Mouse (Mus musculus) gastrocnemius, postnatal 25 days (tissue): Measurements from ENCODE around the gene Sft2d2. TPM values are rescaled to one million over a fixed set of nuclear protein-coding genes. Genes with fewer than 3 reads are reported as not detected.

Experiments
- DNase-seq: peaks from one replicate; pipeline ENCODE4 v3.0.0; 2022
- total RNA-seq, 2 experiments: library from RNA; stranded (reverse); gene quantifications; 1 replicate in 1 of 2; 2 replicates in 1 of 2; pipeline ENCODE4 v1.2.3; 2021

Sft2d2 gene
- total RNA-seq, 2 experiments from 2014 or later: 7.4 to 7.5 TPM

DNA sequence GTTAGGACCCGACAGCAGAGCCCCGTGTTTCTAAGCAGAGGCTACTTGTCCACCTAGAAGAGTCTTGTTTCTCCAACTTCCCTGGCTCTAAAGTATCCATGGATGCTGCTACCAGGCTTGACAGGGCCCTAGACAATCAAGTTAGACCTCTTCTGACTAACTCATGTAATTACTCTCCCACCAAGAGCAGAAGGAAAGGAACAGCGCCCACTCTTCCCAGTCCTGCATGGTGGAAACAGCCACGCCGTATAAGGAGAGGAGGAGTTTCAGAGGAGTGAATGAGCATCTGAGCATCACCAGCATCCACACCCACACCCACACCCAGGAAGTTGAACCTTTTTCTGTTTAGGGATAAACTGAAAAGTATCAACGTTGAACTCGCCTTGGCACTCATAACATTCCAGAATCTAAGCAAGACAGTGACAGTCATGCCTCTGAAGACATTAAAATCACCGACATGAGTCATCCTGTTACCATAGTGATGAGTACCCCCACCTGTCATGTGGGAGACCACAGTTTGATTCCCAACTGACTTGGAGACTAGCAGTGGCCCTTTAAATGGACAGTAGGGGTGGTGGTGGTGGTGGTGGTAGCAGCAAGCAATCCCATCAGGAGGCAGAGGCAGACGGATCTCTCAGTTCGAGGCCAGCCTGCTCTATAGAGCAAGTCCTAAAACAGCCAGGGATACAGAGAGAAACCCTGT is 3.5 kb downstream of the Sft2d2 start:
- DNase-seq: no peak

DNA sequence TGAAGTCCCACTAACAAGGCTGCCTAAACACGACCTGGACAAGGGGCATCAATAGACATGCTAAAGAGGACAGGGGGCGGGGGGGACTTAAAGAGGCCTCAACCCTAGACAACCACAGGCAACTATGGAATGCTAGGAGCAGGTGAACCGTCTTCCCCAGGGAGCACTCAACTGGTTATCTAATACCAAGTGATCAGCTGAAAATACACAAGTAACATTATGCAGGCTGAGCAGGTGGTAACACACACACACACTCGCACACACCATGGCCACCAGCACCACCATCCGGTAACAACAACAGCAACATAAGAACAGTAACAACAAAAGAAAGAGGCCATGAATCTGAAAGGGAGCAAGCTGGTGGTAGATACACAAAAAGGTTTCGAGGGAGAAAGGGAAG is 4.2 kb downstream of the Sft2d2 start:
- DNase-seq: no peak

DNA sequence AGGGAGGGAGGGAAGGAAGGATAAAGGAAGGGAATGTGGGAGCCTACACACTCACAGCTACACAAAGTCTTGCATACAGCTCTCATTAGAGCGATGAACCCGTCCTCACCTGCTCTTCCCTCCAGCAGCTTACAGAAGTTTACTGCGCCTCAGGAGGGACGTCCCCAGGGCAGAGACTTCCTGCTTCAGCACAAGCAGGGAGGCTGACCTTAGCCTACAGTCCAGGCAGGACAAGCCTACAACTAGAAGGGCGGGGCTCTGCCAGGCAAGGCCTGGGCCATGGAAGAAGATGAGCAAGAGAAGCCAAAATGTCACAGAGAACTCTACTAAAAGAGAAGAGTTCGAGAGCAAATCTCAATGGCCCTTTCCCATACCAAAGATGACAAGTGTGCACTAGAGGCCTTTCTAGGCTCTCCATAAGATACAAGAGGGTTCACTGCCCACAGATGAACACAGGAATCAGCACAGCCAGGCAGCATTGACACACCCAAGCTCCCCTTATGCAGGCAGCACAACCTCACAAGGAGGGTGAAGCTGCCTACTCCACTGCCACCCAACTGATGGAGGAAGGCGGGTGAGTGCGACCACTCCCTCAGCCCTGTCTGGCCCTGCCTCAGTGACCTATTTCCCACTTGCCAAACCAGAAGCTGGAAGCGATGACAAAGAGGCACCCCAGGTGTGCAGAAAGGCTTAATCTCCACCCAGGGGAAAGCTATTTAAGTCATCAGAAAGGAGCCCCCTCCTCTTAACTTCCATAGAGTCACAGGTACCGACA is 5.2 kb downstream of the Sft2d2 start:
- no peak for DNase-seq

DNA sequence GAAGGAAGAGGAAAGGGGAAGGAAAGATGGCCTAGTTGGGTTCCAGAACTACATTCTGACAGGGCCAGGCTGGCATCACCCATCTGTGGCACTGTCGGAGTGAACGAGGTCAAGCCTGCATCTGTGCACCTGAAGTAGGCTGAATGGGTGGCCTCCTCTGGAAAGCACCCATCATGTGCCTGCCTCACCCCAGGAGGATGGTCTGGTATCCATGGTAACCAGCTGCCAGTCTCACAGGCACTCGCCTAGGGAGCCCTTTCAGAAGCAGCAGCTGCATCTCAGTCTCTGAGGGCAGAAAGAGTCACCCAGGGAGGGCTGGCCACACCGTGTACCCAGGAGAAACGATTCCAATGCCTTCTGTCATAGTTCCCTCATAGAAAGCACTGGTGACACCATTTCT is 6.9 kb downstream of the Sft2d2 start:
- DNase-seq: no peak

DNA sequence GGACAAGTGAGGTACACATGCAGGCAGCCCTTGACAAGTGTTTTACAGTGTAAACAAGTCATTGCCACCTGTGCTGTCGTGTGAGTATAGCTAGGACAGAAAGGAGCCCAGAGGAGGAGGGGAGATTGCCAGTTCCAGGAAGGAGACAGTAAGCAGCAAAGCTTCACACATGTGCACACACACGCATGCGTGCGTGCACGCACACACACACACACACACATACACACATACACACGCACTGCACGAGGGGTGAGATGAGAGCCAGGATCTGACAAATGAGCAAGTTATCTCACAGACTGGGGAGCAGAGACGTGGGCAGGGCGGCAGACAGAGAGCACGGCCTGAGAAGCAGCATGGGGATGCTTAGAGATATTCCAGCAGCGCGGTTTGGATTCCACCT is 7.7 kb downstream of the Sft2d2 start:
- DNase-seq: no peak

DNA sequence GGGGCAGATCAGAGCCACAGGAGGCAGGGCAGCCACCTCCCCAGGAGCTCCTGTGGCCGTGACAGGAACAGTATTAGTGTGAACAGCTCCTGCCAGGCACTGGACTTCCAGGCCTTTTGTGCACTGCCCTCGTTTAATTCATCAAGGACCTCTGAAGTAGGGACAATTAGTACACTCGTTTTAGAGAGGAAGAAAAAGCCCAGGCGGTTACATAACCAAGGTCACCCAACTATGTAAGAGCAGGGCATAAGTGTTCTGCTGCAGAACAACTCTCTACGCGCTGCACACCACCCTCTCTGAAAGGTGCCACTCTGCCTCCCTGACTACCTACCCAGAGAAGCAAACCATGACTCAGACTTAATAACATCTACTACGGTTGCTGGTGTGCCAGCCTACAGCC is 9.1 kb downstream of the Sft2d2 start:
- no peak for DNase-seq

DNA sequence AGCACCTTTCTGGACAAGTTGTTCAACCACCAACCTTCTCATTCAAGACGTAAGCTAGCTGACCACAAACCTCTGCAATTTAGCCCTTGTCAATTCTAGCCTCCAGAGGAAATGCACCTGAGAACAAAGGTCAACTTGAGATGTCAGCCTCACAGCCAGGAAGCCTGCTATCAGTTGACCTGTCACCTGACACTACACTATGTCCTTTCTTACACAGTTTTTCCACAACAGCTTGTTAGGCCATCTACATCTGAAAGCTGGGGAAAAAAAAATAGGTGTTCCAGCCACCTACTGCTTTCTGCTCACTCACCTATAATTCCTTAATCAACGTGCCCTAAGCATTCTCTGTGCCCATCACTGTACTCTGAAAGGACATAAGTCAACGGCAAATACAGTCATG is 10.1 kb downstream of the Sft2d2 start:
- no peak for DNase-seq

DNA sequence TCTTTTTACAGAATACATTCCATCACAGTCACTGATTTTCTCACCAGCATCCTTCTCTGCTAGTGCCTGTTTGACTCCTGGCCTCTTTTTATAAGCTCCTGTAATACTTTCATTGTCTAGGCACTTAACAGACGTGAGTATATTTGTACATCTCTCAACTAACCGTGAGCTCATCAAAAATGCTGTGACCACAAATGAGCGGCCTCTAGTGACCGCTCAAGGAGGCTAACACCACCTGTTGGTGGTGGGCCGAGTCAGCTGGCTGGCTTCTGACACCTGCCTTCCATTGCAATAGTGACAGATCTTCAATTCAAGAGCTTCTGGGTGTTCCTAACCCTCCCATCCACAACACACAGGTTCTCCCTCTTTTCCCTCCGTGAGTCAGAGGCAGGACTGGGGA is 10.8 kb downstream of the Sft2d2 start:
- DNase-seq: no peak

DNA sequence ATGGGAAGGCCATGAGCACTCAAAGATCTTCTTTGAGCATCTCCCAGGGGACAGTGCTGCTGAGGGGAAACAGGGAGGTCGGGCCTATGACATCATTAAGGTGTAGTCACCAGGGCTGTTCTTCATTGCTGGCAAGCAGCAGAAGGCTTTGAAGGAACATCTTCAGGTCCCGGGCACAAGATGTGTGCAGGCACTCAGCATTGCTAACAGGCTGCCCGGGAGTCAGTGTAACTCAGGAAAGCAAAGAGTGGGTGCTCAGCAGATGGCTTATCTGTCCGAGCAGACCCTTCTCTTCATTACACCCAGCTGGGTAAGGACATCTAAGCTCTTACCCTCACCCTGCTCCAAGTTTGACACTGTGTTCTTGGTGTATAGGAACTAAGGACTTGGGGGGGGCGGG is 14.9 kb downstream of the Sft2d2 start:
- no peak for DNase-seq

DNA sequence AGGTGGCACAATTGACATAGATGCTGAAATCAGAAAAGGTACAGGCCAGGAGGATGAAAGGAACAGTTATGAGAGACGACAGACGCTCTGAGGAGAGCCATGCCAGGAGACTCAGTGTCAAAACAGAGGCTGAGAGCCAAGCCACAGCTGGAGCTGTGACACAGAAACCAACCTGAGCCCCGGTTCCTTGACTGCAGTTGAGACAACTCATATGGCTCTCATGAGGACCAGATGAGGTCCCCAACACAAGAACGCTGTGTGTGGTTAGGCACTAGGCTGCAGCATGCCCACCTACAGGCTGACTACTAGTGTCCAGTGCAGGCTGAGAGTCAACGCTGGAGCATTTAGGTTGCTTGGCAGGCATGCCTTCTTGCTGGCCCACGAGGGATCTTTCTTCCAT is 16.2 kb downstream of the Sft2d2 start:
- DNase-seq: no peak

DNA sequence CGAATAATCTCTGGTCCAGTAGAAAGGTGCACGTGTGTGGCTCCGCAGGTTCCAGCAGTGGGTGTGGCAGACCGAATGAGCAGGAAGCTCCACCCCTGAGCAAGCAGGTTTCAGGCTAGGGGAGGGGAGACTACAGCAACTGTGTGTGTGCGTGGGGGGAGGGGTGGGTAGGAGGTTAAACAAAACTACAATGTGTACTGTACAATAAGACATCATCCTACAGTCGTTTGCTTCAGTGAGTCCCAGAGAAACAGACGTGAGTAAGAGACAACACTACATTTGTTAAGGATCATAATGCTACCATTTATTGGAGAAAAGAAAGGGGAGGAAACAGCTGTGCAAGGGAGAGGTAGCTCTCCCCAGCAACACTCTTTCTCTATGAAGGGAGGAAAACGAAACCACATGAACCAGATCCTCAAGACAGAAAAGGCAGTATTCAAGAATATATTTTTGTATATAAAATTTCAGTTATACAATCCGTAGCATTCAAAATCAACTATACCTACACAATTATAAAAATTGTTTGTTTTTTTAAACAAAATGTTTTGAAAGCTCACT is 20.1 kb downstream of the Sft2d2 start:
- no peak for DNase-seq

DNA sequence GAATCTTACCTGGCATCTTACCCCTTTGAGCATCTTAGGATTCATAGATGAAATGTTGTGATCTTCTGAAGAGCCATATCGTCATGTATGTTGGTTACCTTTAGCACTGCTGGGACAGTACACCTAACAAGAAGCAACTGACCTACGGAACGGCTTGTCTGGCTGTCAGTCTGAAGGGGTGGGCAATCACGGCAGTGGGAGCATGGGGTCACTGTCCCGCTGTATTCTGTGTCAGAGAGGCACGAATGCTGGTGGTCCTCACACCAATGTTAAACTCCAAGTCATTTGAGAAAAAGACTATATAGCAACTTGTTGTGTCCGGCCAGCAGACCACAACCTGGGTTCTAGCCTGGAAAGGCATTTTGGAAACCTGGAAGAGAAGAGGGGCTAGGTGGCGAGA is 23.0 kb downstream of the Sft2d2 start:
- DNase-seq: no peak

DNA sequence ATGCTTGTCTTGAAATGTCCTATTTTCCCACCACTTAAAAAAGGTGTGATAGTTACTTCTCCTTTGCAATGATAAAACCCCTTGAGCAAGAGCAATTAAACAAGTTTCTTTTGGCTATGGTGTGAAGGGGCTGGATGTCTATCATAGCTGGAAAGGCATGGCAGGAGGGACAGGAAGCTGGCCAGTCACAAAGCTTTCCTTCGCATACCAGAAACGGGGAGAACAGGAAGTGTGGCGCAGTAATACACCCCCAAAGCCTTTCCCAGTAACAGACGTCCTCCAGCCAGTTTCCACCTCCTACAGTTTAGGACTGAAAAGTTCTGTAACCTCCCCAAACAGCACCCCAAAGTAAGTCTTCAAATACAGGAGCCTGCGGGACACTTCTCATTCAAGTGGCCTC is 24.1 kb downstream of the Sft2d2 start:
- DNase-seq: no peak

DNA sequence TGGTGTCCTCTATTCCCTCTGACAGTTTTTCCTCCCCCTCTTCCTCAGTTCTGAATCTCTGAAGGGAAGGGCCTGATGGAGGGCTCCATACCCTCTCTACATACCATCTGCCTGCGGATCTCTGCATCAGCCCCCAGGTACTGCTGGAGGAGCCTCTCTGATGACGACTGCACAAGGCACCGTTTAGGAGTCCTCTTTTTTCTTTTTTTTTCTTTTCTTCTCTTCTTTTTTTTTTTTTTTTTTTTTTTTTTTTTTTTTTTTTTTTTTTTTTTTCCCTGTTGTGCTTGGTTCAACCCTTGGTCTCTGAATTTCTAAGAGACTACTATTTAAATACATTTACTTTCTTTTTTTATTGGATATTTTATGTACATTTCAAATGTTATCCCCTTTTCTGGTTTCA is 24.8 kb downstream of the Sft2d2 start:
- DNase-seq: no peak

DNA sequence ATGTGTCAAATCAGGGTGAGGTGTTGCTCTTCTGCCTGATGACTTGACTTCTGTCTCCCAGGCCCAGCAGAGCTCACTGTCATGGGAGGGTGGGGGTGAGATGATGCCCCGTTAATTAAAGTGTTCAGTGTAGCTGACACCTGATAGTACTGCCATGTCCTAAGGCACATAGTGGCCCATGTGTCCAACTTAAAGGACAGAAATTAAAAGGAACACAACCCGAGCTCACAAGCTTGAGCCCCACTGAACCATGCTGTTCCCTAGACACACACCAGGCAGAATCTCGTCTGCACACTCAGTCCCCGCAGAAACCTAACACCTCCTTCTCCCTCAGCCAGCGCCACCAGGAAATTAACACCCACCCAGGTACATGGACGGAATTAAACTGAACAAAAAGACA is 29.3 kb downstream of the Sft2d2 start:
- DNase-seq: no peak

DNA sequence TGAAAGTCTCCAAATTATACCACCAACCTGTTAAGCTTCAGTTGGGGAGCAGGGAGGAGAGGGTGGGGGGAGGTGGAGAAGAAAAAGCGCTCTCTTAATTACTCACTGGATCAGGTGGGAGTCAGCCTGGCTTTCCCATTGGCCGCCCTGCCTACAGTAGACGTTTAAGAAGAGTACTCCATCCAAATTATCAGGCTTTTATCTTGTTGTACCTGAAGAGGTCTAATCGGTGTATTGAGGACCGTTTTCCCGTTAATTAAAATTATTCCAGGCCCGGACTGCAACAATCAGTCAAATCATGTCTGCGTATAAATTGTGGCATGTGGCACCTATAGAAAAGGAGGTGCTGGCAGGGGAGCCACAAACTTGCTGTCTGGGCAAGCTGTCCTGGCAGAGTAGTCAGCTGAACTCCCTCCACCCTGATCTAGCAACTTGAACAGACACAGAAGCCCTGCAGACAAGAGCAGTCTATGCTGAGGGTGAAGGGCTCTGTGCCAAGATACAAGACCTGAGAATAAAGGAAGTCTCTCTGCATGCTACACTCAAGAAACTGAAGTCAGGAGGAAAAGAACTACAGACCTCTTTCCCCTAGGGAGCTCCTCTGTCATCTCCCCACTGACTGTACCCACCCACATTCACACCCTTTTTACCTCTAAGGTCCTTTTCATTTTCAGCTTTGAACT is 33.4 kb downstream of the Sft2d2 start, which contains the start of gene Tbx19:
TSS of gene Tbx19 (minus strand) at position 51 of the 683 bp plus-strand sequence.
- DNase-seq: no peak

DNA sequence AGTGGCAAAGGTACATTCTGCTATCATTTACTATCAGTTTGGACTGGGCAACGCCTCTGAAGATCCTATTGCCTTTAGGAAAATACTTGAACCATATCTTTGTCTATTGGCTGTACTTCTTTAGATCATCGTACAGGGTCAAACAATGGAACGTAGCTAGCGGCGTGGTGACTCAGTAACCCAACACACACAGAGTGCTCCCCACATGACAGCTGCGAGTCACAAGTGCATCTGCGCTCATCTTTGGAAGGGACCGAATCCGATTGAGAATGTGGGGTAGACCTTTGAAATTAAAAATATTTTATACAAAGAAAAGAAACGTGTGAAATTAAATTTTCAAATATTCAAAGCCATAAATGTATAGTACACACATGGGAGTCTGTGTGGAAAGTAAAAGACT is 35.4 kb downstream of the Sft2d2 start:
- no peak for DNase-seq

DNA sequence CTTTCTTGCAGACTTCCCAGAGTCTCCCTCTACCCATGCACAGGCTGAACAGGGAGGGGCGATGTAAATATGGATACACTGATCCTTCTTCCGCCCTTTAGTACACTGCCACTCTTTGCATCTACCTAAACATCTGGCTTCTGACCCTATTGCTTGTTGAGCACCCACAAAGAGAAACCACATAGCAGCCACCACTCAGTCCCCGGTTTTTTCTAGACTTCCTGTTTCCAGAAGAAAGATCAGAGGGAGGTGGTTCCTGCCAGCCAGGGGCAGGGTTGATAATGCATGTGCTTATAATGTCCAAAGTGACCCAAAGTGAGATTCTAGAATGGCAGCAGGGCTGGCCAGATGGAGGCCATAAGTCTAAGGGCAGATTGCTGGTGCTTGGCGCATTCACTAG is 40.1 kb downstream of the Sft2d2 start:
- DNase-seq: no peak

DNA sequence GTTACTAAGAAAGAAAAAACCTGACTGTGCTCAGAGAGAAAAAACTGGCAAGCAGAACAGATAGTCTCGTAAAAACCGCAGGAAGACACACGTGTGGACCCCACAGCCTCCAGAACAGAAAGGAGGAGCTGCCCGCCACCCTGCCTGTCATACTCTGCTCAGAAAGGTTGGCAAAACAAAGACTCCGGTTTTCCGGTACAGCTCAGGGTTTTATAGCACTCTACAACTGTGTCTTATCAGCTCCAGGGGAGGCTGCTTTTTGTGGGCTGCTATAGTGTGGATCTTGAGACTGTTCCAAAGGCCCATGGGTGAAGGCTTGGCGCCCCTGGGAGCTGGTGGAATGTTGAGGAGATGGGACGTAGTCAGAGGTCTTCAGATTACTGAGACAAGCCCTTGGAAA is 43.0 kb downstream of the Sft2d2 start:
- DNase-seq: no peak

DNA sequence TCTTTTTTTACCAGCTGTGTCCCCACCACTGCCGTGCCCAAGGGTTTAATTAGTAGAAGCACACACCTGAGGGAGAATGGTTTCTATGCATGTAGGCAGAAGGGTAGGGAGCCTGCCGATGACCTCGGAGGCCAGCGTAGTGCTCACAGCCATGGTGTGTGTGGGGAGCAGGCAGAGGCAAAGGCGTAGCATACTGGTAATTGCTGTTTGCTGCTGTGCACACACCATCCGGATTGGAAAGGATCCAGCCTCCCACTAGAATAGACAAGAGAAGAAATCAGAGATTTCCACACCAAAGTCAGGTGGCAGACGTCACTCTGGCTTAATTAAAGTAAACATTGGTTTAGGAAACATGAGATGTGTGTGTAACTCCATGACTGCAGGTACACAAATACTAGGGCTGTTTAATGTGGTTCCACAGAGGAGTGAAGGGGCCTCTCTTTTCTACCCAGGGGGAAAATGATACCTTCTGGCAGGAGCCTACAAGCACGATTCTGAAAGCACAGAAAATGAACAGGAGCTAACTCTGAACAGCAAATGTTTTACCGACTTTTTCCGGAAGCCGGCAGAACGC is 51.8 kb downstream of the Sft2d2 start:
- DNase-seq: no peak

DNA sequence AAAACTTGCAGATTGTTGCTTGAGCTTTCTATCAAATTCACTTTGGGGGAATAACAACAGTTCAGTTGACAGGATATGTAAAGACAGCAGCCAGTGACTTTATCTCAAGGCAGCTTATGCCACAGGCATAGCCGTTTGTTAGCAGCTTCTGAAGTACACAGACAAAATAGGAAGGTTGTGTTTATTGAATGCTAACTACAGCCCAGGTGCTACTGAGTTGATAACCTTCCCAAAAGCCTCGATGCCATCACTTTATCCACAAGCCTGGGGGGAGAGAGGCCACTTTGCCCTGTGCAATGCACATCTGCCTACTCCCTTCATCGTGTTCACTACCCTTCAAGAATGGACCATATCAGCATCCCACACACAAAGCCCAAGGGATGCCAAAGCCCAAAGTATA is 54.0 kb downstream of the Sft2d2 start:
- DNase-seq: no peak

DNA sequence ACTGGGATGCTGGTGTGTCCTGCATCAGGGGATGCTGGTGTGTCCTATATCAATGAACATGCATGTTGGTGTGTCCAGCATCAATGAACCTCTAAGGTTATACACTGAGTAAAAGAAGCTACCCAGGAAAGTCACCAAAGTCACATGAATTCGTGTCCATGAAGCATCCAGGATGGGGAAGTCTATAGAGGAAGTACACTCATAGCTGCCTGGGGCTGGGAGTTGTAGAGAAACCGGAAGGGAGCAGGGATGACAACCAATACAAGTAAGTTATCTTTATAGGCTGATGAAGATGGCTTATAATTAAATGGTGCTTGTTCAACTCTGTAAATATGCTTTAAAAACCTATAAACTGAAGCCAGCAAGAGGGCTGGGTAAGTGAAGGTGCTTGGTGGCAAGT is 60.4 kb downstream of the Sft2d2 start:
- DNase-seq: no peak

DNA sequence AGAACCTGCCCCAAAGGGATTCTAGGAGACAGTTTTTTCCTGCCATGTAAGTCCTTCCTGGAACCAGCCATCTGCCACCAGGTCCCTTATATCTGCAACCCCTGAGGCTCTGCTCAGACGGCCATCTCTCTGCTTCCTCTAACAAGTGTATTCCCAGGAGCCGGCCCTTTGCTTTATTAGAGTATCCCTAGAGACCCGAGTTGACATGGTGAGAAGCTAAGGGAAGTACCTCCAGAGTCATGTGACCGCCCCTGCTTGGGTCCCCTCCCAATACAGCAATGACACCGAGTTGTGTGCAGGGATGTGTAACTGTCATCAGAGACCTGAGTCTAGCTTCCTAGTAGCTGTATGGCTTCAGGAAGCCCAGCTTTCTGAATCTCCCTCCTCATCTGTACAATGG is 61.0 kb downstream of the Sft2d2 start:
- DNase-seq: no peak
